Mouse (Mus musculus): ENCODE results near the gene Usp50.

Usp50 gene

DNA sequence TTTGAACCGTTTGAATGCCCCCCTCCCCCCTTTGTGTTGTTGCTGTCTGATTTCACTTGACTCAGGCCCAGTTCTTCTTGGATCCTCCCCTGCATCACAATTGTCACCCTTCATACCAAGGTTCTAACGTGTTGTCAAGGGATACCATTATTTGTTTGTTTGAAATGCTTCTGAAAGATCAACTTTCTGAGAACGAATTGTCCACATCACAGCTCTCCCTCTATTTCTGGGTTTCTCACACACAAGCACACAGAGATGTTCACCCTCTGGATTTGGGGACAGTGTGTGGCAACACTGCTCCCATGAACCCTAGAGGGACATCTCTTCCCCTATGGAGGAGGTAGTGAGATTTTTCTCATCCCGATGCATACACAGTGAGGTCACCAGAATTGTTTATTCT, at the start of gene Usp50:
Usp50 (minus strand) TSS at position 101 of the 400 bp plus-strand sequence.
- DNase-seq (ENCODE audit: low spot score), result no peak

DNA sequence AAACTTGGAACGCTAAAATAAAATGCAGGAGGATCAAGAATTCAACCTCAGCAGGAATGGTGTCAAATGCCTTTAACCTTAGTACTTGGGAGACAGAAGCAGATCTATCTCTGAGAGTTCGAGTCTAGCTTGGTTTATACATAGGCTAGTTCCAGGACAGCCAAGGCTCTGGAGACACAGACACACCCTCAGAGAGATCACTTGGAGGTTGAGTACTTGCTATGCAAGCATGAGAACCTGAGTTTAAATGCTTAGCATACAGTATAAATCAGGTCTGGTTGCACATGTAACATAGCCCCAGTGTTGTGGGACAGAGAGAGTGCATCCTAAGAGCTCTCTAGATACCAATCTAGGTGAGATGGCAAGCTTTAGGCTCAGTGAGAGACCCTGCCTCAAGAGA, 34.1 kb upstream of the Usp50 start:
- DNase-seq (ENCODE audit: low spot score), result no peak

DNA sequence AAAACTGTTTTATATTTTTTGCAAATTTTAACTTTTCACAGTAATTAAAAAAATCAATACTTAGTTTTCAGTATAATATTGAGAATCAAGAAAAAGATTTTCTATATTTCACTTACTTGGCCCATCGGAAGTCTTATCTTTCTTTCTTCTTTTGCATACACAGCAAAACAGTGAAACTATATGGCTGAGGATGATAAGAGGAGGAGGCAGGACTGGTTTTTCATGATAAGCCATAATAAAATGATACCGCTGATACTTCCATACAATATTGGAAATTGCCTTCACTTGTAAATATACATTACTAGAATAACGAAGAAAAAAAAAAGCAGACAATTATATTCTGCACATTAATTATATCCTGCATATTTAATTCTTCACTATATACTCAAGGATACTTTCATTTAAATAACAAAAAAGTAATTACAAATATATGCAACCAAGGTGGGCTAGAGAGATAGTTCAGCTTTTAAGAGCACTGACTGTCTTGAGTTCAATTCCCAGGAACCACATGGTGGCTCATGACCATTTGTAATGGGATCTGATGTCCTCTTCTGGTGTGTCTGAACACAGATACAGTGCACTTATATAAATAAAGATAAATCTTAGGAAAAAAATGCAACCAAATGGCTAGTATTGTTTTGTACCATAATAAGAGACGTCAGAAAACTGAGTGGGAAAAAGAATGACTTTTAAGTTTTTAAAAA, 33.5 kb upstream of the Usp50 start:
- DNase-seq (ENCODE audit: low spot score), result no peak

DNA sequence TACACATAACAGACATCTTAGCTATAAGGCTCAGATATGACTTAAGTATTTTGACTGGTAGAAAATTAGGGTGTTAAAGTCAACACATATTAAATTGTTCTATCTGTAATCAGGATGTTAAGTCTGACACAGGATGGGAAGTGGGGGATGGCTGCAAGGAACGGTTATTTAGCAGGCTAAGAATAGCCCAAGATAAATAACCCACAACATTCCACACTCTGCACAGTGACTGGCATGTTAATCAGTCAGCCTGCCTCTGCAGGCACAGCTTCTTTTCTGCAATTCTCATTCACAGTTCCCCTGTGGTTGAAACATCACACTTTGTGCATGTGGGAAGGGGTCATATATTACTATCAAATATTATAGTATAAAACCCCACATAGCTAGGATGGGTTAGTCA, 32.6 kb upstream of the Usp50 start:
- no peak for DNase-seq (ENCODE audit: low spot score)

DNA sequence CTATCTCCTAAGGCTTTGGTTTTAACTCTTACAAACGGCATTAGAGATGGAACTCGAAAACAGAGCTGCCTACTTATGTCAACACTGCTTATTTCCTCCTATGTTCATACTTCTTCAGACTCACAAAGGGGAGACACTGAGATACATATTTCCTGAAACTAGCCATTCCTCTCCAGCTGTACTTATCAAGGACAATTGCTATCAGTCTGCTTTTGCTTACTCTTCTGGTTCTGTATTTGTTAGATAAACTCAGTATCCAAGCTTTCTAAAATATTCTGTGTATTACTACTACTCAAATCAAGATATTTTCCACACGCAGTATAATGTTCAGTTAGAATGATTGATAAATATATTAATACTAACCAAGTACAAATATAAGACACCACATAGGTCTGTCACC, 18.7 kb upstream of the Usp50 start:
- DNase-seq (ENCODE audit: low spot score), result no peak

DNA sequence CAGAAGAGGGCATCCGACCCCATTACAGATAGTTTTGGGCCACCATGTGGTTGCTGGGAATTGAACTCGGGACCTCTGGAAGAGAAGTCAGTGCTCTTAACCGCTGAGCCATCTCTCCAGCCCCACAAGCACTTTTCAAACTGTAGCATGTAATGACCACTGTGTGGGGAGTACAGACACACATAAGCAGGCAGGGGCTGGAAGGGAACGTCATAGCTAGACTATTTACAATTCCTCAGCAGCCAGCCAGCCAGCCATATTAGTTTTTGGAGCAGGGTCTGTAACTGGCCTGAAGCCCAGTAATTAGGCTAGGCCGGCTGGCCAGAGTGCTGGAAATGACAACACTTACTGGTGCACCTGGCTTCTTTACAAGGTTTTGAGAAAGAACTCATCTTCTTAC, 15.2 kb upstream of the Usp50 start:
- no peak for DNase-seq (ENCODE audit: low spot score)

DNA sequence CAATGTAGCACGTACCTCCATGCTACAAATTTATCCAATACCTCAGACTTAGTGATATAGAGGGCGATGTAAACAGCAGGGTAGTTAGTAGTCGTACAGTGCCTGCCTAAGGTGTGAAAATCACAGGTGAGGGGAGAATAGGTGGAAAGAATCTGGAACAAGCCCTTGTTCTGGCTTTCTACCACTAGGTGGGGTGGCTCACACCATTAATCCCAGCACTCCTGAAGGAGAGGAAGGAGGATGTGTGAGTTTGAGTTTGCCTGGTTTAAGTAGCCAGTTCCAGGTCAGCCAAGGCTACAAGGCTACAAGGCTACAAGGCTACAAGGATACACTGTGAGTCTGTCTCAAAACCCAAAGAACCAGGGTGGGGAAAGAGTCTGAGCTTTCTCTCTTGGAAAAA, 12.4 kb upstream of the Usp50 start:
- no peak for DNase-seq (ENCODE audit: low spot score)

DNA sequence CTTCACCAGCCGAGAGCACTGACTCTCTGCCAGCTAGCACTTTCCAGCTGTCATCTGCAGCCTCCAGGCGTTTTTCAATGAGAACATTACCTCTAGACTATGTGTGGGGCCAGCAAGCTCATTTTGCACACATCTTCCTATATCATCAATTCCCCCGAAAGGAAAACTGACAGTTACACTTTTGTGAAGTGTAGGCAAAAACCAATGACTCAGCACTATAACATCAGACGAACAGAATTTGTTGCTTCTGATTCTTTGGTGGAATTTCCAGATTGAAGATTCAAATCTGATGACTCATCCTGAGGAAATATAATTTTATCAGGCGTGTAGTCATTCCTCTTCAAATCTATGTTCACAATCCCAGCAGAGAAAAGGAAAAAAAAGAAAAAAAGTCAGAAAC, 9.3 kb upstream of the Usp50 start:
- DNase-seq (ENCODE audit: low spot score), result no peak

DNA sequence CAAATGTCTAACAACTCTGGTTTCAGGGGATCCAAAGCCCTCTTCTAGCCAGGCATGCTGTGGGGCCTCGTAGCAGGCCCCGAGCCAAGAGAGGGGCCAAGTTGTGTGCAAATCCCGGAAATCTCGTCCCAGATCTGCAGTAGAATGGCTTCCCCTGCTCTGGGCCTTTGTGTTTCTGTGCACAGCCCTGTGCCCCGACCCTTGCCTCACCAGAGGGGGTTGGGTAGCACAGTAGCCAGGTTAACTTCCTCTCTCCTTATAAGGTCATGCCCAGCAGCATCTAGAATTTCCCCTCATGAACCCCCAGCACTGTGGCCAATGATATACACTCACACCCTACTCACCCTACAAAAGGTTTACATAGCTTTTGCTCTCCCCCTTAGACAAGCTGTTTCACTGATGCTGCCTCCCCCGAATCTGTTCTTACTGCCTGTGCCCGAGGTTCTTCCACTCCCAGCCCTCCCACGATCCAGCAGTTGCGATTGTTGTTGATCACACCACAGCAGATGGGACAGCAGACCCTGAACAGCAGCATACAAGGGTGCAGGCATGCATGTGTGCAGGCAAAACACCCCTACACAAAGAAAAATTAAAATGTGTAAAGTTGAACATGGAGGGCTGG, 4.6 kb upstream of the Usp50 start:
- no peak for DNase-seq (ENCODE audit: low spot score)

DNA sequence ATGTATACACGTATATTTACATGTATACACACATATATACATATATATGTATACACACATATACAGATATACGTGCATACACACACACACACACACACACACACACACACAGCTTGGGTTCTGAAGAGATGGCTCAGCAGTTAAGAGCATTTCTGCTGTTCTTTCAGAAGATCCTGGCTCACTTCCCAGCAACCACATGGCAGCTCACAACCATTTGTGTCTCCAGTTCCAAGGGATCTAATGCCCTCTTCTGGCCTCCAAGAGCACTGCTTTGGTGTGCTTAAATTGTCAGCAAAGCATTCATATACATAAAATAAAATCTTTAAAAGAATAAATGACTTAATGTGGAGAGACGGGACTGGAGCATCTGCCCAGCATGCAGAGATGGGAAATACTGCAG, 837 bp downstream of the Usp50 start:
- DNase-seq (ENCODE audit: low spot score), result peak; percentile 54

DNA sequence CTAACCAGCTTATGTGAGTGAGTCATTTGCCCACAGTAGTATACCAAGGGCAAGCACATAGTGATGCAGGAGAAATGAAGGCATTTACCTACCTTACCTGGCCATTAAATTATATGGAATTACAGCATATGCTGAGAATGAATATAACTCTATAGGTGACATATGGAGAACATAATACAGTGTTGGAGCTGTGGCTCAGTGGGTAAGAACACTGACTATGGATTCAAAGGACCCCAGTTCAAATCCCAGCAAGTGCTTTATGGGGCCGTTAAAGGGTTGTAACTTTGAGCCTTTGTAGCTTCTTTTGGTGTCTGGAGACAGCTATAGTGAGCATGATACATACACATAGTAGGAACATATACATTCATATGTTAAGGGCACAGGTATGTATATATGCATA, 1.8 kb downstream of the Usp50 start:
- no peak for DNase-seq (ENCODE audit: low spot score)

DNA sequence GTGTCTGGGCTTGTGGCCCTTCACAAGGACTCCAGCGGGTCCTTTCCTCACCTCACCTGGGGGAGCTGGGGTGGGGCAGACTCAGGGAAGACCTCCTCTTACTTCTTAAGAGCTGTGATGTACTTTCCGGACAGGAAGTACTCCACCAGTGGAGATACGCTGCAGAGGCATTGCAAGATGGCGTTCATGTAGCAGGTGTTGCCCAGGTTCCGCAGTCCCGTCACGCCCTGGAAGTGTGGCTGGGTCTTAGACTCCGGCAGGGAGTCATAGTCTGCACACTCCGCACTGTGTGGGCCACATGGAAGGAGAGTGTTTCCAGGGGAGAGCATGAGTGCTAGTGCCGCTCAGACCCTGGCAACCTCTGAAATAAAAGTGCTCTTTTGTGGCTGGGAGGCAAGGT, 3.0 kb downstream of the Usp50 start:
- DNase-seq (ENCODE audit: low spot score), result no peak

DNA sequence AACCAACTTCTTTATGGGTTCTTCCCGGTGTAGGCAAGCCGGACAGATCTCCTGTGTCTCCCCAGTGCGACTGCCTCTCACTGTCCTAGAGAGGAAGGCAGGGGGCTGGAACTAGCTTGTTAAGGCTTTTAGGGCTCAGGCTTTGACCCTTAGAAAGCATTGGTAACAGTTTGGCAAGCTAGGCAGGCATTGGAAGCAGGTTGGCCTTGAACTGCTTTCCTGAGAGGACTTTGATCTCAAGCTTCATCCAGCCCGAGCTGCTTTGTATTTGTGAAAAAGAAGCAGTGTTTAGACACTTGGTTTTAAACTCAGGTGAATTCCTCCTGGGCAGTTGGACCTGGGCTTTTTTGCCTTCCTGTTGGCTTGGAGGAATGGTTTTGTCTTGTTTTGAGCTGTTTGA, 4.5 kb downstream of the Usp50 start:
- DNase-seq (ENCODE audit: low spot score), result no peak

DNA sequence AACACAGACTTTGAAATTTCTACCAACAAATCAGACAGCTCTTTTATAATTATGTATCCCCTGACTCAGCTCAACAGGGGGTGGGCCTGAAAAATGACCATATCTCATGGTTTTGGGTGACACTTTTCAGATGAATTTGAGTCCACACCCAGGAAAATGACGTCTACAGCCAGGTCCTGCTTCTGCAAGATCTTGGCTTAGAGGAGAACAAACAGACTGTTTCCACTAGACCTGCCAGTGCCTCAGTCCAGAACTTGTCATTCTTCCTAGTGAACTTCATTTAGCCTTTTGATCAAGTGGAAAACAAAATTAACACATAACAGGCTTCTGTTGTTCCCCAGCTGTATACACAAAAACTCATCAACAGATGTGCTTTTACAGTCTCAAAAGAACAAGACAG, 6.9 kb downstream of the Usp50 start:
- DNase-seq (ENCODE audit: low spot score), result no peak

DNA sequence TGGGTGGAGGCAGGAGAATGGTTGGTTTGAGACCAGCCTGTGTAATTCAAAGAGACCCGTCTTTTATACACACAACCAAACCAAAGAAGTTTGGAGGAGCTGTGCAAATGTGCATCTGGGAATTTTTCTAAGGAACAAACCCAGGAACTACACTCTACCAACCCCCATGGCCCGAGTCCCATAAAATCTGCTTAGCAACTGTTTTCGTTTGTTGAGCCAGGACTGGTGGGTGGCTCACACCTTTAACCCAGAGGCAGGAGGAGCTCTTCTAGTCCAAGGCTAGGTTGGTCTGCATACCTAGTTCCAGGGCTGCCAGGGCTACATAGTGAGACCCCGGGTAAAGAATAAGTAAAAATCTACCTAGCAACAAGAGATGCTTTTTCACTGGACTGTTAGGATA, 7.3 kb downstream of the Usp50 start:
- no peak for DNase-seq (ENCODE audit: low spot score)

DNA sequence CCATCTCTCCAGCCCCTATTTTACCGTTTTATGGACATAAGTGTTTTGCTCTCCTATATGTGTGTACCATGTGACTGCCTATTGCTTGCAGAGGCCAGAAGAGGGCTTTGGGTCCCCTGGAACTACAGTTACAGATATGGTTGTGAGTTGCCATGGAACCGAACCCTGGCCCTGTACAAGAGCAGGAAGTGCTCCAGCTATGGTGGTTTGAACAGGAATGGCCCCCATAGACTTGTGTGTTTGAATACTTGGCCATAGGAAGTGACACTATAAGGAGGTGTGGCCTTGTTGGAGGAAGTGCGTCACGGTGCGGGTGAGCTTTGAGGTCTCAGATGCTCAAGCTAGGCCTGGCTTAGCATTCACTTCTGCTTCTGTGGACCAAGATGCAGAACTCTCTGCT, 11.1 kb downstream of the Usp50 start:
- no peak for DNase-seq (ENCODE audit: low spot score)

DNA sequence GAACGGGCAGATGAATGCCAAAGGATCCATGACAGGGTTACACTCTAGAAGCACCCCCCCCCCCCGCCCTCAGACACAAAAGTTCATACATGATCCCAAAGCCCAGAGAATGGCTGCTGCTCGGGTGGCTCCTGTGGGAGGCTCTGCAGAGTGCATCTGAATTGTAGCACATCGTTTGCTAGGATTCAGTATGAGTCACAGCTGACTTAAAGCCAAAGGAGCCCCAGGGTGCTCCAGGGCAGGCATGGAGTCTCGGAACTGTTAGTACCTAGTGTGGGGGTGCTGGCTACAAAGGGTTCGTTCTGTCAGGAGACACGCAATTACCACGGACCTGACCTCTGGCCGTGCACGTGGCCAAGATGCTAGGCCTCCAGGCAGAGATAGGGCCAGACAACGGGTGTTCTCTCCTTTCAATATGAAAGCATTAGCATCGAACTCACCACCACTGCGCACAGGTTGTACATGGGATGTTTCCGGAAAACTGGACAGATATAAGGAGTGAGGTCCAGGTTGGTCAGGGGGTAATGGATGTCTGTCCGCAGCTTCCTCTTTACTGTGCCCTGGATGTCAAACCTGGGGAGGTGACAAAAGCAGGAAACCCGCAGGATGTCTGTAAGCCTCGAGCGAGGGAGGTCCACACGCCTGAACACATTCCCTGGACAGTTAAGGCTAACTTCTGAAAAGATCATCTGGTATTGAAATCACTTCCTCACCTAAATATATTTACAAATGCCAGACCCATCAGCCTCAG, 13.7 kb downstream of the Usp50 start:
- no peak for DNase-seq (ENCODE audit: low spot score)

DNA sequence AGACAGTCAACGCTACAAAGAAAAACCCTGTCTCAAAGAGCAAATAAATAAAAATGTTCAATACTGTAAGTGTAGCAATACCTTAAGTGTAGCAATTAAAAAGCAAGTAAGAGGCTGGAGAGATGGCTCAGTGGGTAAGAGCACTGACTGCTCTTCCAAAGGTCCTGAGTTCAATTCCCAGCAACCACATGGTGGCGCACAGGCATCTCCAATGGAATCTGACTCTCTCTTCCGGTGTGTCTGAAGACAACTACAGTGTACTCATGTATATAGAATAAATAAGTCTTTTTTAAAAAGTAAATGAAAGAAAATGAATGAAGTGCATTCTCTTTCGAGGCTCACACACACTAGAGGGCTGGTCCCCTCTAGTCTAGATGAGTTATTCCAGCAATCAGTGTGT, 15.1 kb downstream of the Usp50 start:
- no peak for DNase-seq (ENCODE audit: low spot score)

DNA sequence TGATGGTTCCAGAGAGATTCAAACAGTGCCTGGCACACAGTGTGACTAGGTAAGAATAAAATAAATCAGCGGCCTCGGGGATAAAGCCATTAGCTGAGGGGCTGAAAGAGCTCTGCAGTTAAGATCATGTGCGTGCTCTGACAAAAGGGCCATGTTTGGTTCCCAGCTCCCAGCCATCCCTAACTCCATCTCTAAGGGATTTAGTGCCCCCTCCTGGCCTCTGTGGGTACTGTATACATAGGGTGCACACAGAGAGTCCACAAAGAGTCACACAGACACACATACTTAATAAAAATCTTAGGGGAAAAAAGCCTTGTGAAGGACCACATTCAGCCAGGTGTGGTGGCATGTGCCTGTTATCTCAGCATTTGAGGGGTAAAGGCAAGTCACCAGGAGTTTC, 15.7 kb downstream of the Usp50 start:
- no peak for DNase-seq (ENCODE audit: low spot score)

DNA sequence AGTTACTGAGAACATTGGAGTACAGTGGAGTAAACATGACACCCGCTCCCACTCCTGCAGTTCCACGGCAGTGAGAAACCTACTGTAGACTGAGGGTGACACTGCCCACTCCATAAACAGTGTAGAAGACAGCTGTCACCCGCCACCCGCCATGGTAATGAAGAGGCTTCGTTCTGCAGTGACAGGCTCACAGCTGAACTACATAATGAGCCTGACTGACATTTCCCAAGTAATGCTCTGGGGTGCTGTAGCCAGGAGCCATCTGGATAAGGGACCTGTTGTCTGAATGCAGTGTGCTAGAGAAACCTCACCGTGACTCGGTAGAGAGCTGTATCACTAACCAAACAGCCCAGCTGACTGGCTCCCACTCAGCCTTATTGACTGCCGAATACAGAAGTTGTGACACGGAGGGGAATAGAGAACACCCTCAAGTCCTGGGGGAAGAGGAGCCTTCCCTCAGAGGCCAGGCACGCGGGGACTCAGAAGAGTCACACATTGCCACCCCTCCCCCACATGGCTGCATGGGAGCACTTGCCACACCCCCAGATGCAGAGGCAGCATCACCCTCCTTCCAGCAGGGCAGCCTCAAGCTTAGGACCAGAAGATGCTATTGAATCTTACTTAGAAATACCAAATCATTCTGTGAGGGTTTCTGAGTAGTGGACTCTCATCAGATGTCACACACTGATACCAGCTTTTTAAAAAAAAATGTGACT, 17.2 kb downstream of the Usp50 start:
- no peak for DNase-seq (ENCODE audit: low spot score)

DNA sequence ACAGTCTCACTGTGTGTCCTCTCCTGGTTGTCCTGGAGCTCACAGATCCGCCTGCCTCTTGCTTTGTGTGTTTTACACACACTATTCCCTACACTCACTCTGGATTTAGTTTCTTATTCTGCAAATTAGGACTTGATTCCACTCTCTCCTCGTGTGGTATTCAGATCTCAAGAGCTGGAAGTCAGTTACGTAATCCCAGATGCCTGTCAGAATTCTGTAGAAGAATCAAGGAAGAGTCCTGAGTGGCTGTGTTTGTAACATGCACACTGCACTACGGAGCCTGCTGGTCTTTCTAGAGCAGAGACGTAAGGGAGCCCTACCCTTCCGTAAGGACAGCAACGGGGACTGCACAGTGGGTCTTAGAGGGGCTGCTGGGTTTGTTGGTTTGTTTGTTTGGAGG, 23.9 kb downstream of the Usp50 start:
- no peak for DNase-seq (ENCODE audit: low spot score)

DNA sequence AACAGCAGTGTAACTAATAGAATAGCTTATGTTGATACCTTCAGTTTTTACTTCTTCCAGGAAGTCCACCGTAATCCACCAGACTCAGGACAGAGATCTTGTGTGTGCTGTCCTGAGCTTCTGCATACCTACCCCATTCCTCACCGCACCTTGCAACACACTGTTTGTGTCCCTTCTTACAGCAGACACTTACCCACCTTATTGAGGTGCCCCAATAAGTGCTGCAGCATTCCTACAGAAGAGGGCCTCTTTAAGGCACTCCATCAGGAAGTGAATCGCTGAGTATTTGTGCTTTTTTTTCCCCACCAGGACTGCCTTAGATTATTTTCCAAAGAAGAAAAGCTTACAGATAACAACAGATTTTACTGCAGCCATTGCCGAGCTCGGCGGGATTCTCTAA, 27.6 kb downstream of the Usp50 start:
- no peak for DNase-seq (ENCODE audit: low spot score)

DNA sequence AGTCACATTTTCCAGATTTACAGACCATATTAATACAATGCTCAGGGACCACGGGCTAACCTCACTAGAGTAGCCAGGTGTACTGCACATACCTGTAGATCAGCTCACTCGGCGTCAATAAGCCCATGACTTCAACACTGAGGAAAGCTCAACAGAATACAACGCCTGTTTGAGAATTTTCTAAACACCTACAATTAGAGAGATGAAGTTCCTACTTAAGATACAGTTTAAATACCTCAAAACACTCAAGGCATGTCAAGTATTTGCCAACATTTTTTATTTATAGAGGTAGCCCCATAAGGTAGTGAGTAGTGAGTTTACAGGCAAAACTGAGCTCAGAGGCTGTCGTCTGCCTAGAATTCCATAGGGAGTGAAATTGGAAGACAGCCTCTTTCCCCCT, 39.9 kb downstream of the Usp50 start:
- DNase-seq (ENCODE audit: low spot score), result no peak

Measured in left cerebral cortex, adult 11 months (tissue).